Mouse (Mus musculus): ENCODE measurements around the gene Sdk1. TPM values are rescaled to one million over a fixed set of nuclear protein-coding genes. Genes with fewer than 3 reads are reported as not detected.

Gene Sdk1
- polyA plus RNA-seq, 1 experiment from 2014 or later: 0.76 TPM

GRCm38 (mm10) chr5:142039236-142039635 lies 797.9 kb downstream of the Sdk1 start:
- 89% methylated on average over 6 of the region's 6 CpGs for WGBS

DNA sequence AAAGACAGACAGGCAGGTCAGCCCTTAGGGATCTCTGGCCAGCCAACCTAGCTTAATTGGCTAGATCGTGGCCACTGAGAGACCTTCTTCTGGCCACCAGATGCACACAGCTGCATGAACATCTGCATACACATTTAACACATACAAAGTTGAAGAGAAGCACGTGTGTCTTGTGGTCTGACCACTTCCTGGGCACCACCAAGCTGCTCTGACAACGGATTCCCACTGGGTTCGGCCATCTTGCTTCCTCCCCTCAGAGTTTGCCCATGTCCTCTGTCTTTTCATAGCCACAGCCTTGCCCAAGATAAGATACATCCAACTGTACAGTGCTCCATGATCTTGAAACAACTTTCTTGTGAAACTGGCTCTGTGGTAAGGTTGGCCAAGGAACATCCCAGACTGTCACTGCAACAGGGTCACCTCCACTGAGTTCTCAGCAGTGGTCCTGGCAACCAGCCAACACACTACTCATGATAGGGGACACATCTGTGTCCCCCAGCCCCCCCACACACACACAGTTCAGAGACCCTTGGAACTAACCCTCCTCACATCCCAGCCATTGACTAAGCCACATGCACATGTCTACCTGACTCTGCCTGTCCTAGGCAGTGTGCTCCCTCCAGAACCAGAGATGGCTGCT lies 798.7 kb downstream of the Sdk1 start:
- H3K36me3 ChIP-seq: no peaks in the 10 kb centered on the region
- H3K4me3 ChIP-seq: no peak overlapping the region
- H3K4me1 ChIP-seq: peaks cover 31% of the 10 kb centered on the region
- no peaks in the 10 kb centered on the region for H3K9me3 ChIP-seq (replicated peaks)
- H3K27me3 ChIP-seq (ENCODE audit: low read depth, poor library complexity, severe bottlenecking): no peaks in the 10 kb centered on the region
- 92% methylated on average over 4 of the region's 4 CpGs for WGBS
- no peak overlapping the region for H3K27ac ChIP-seq
- no peak for DNase-seq (ENCODE audit: low spot score)

More at GRCm38 (mm10) chr5:142039236-142039635, 797.9 kb downstream of the Sdk1 start:
- Histone ChIP-seq H3K27ac (no peak overlapping the region), H3K36me3 (no peaks in the 10 kb centered on the region), H3K27me3 (ENCODE audit: low read depth, poor library complexity, severe bottlenecking) (no peaks in the 10 kb centered on the region), H3K4me1 (peaks cover 31% of the 10 kb centered on the region), H3K4me3 (no peak overlapping the region), H3K9me3 (replicated peaks) (no peaks in the 10 kb centered on the region)
- no peak for DNase-seq (ENCODE audit: low spot score)

DNA sequence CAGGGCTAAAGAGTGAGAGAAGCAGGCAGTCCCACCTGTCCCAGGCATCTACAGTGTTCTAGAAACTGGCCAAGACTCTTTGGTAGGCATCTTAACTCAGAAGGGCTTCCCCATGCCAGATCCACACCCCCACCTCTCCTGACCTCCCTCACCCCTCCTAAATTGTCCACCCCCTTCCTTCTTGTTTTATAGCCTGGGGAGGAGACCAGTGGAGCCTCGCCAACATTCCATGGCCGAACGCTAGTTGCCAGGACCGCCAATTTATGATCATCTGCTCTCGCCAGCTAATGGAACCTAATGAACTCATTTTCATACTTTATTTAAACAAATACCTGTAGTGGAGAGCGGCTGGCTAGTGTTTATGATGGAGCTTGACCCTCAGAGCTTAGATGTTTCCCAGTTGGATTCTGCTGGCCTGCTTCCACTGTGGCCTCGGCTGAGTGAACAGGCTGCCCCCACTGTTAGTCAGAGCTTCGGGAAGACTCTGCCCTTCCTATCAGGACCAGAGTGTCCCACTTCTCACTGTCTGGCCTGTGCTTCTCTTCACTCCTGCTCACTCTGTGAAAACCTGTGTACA lies 800.0 kb downstream of the Sdk1 start:
- H3K36me3 ChIP-seq: no peaks in the 10 kb centered on the region
- H3K27ac ChIP-seq: no peak overlapping the region
- 79% methylated on average over 8 of the region's 8 CpGs for WGBS
- peaks cover 31% of the 10 kb centered on the region for H3K4me1 ChIP-seq
- DNase-seq (ENCODE audit: low spot score): no peak
- H3K9me3 ChIP-seq (replicated peaks): no peaks in the 10 kb centered on the region
- H3K27me3 ChIP-seq (ENCODE audit: low read depth, poor library complexity, severe bottlenecking): no peaks in the 10 kb centered on the region
- no peak overlapping the region for H3K4me3 ChIP-seq

GRCm38 (mm10) chr5:142061781-142062180 lies 820.5 kb downstream of the Sdk1 start:
- no peaks in the 10 kb centered on the region for H3K36me3 ChIP-seq
- H3K27ac ChIP-seq: no peak overlapping the region
- no peak for DNase-seq (ENCODE audit: low spot score)
- H3K9me3 ChIP-seq (replicated peaks): no peaks in the 10 kb centered on the region
- H3K4me3 ChIP-seq: no peak overlapping the region
- no peaks in the 10 kb centered on the region for H3K4me1 ChIP-seq
- WGBS: 87% methylated on average over 4 of the region's 4 CpGs
- no peaks in the 10 kb centered on the region for H3K27me3 ChIP-seq (ENCODE audit: low read depth, poor library complexity, severe bottlenecking)

- H3K4me1 ChIP-seq: peaks cover 10% of the 10 kb centered on the region
- DNase-seq (ENCODE audit: low spot score): no peak
- H3K36me3 ChIP-seq: no peaks in the 10 kb centered on the region
- no peaks in the 10 kb centered on the region for H3K27me3 ChIP-seq (ENCODE audit: low read depth, poor library complexity, severe bottlenecking)
- no peaks in the 10 kb centered on the region for H3K9me3 ChIP-seq (replicated peaks)
- H3K27ac ChIP-seq: no peak overlapping the region
- WGBS: 90% methylated on average over 3 of the region's 3 CpGs
- no peak overlapping the region for H3K4me3 ChIP-seq
These were observed 830.0 kb downstream of the Sdk1 start for GRCm38 (mm10) chr5:142071322-142071721.

GRCm38 (mm10) chr5:142073901-142074300 lies 832.6 kb downstream of the Sdk1 start:
- no peak overlapping the region for H3K4me3 ChIP-seq
- DNase-seq (ENCODE audit: low spot score): no peak
- H3K9me3 ChIP-seq (replicated peaks): no peaks in the 10 kb centered on the region
- H3K27ac ChIP-seq: no peak overlapping the region
- H3K27me3 ChIP-seq (ENCODE audit: low read depth, poor library complexity, severe bottlenecking): no peaks in the 10 kb centered on the region
- 84% methylated on average over 3 of the region's 3 CpGs for WGBS
- no peaks in the 10 kb centered on the region for H3K36me3 ChIP-seq
- H3K4me1 ChIP-seq: peaks cover 20% of the 10 kb centered on the region

- WGBS: 58% methylated on average over 13 of the region's 13 CpGs
- peaks cover 20% of the 10 kb centered on the region for H3K4me1 ChIP-seq
- H3K27ac ChIP-seq: no peak overlapping the region
- H3K9me3 ChIP-seq (replicated peaks): no peaks in the 10 kb centered on the region
- H3K27me3 ChIP-seq (ENCODE audit: low read depth, poor library complexity, severe bottlenecking): no peaks in the 10 kb centered on the region
- no peak overlapping the region for H3K4me3 ChIP-seq
- H3K36me3 ChIP-seq: no peaks in the 10 kb centered on the region
- peak; percentile 35 for DNase-seq (ENCODE audit: low spot score)
These were observed 833.5 kb downstream of the Sdk1 start for GRCm38 (mm10) chr5:142074561-142075500.

DNA sequence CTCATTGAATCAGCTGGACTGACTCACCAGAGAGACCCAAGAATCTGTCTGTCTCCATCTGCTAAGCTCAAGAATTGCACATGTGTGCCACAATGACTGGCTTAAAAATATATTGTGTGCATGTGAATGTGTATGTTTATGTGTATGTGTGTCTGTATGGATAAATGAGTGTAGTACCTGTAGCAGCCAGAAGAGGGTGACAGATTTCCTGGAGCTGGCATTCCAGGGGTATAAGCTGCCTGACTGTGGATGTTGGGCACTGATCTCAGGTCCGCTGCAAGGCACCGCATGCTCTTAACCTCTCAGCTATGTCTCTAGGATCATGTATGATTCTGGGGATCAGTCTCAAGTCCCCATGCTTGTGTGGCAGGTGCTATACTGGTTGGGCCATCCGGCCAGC lies 839.4 kb downstream of the Sdk1 start:
- WGBS: 100% methylated on average over 3 of the region's 3 CpGs
- DNase-seq (ENCODE audit: low spot score): no peak
- Histone ChIP-seq H3K9me3 (replicated peaks) (no peaks in the 10 kb centered on the region), H3K4me3 (no peak overlapping the region), H3K36me3 (no peaks in the 10 kb centered on the region), H3K27me3 (ENCODE audit: low read depth, poor library complexity, severe bottlenecking) (no peaks in the 10 kb centered on the region), H3K4me1 (peaks cover 10% of the 10 kb centered on the region), H3K27ac (no peak overlapping the region)

- 91% methylated on average over 3 of the region's 3 CpGs for WGBS
- no peak for DNase-seq (ENCODE audit: low spot score)
- Histone ChIP-seq H3K4me1 (peaks cover 10% of the 10 kb centered on the region), H3K9me3 (replicated peaks) (no peaks in the 10 kb centered on the region), H3K27ac (no peak overlapping the region), H3K36me3 (no peaks in the 10 kb centered on the region), H3K4me3 (no peak overlapping the region), H3K27me3 (ENCODE audit: low read depth, poor library complexity, severe bottlenecking) (no peaks in the 10 kb centered on the region)
These were observed 839.8 kb downstream of the Sdk1 start for GRCm38 (mm10) chr5:142081076-142081475.

GRCm38 (mm10) chr5:142096377-142096841 lies 855.1 kb downstream of the Sdk1 start:
- no peak for DNase-seq (ENCODE audit: low spot score)
- H3K4me1 ChIP-seq: no peaks in the 10 kb centered on the region
- no peaks in the 10 kb centered on the region for H3K9me3 ChIP-seq (replicated peaks)
- H3K36me3 ChIP-seq: no peaks in the 10 kb centered on the region
- WGBS: 91% methylated on average over 11 of the region's 11 CpGs
- no peaks in the 10 kb centered on the region for H3K27me3 ChIP-seq (ENCODE audit: low read depth, poor library complexity, severe bottlenecking)
- H3K27ac ChIP-seq: no peak overlapping the region
- no peak overlapping the region for H3K4me3 ChIP-seq

DNA sequence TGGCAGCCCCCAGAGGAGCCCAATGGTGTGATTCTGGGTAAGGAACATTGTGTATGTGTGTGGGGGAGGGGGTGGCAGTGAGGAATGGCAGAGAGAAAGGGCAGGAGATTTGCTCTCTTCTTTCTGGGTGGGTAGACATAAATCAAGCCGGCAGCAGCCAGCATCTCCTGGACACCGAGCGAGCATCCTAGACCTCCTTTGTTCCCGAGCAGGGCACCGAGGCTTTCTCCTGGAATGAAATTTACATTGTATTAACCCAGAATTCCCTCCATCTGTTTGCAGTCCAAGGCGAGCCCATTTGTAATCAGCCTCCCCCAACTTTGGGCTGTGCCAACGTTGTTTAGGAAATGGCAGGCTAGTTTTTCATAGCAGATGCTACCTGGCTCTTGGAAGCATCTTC lies 858.9 kb downstream of the Sdk1 start:
- peaks cover 5% of the 10 kb centered on the region; the same call in 1 of the 2 replicates for H3K4me1 ChIP-seq
- H3K27ac ChIP-seq: no peak overlapping the region
- H3K4me3 ChIP-seq: no peak overlapping the region
- DNase-seq (ENCODE audit: low spot score): no peak
- 85% methylated on average over 7 of the region's 7 CpGs for WGBS
- no peaks in the 10 kb centered on the region for H3K27me3 ChIP-seq (ENCODE audit: low read depth, poor library complexity, severe bottlenecking)
- no peaks in the 10 kb centered on the region for H3K9me3 ChIP-seq (replicated peaks)
- no peaks in the 10 kb centered on the region for H3K36me3 ChIP-seq

- Histone ChIP-seq H3K4me3 (no peak overlapping the region), H3K27ac (no peak overlapping the region), H3K36me3 (no peaks in the 10 kb centered on the region), H3K27me3 (ENCODE audit: low read depth, poor library complexity, severe bottlenecking) (no peaks in the 10 kb centered on the region), H3K4me1 (no peaks in the 10 kb centered on the region), H3K9me3 (replicated peaks) (no peaks in the 10 kb centered on the region)
- DNase-seq (ENCODE audit: low spot score): no peak
- WGBS: 85% methylated on average over 11 of the region's 11 CpGs
These were observed 866.1 kb downstream of the Sdk1 start for GRCm38 (mm10) chr5:142107434-142107833.

GRCm38 (mm10) chr5:142111989-142112388 lies 870.7 kb downstream of the Sdk1 start:
- no peaks in the 10 kb centered on the region for H3K27me3 ChIP-seq (ENCODE audit: low read depth, poor library complexity, severe bottlenecking)
- H3K9me3 ChIP-seq (replicated peaks): no peaks in the 10 kb centered on the region
- no peak overlapping the region for H3K27ac ChIP-seq
- WGBS: 92% methylated on average over 6 of the region's 6 CpGs
- no peaks in the 10 kb centered on the region for H3K36me3 ChIP-seq
- DNase-seq (ENCODE audit: low spot score): no peak
- no peak overlapping the region for H3K4me3 ChIP-seq
- H3K4me1 ChIP-seq: peaks cover 16% of the 10 kb centered on the region
